Mouse (Mus musculus): ENCODE results near the gene Pou1f1.

Pou1f1 gene

DNA sequence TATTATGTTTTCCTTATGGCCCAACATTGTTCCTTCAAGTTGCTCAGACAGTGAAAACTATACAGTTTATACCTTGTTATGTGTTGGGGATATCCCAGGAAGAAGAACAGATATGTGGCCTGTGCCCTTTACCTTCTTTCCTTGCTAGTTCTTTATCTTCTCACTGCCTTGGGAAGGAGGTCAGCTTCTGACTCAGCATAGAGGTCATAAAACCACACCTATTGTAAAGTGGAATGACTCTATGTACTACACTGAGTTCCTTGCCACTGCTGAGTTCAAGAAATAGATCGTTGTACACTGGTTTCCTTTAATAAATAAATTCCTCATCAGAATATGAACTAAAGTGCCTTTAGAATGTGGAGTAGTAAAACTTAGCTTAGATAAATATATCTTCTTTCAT lies 44.6 kb downstream of the Pou1f1 start:
- DNase-seq (ENCODE audit: low spot score): no peak

DNA sequence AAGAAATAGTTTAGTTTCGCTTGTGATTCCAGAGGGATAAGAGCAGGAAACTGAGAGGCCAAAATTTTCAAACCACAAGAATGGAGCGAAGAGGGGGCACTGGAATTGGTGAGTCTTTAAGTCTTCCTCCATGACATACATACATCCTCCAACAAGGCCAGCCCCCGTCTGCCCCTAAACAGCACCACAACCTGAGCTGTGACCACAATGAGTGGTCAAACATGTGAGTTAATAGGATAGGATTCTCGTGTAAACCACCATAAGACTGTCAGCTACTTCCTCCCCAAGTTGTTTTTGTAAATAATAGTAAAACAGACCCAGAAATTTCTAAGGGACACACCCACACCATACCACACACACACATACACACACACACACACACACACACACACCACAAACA lies 48.5 kb downstream of the Pou1f1 start:
- DNase-seq (ENCODE audit: low spot score): no peak

DNA sequence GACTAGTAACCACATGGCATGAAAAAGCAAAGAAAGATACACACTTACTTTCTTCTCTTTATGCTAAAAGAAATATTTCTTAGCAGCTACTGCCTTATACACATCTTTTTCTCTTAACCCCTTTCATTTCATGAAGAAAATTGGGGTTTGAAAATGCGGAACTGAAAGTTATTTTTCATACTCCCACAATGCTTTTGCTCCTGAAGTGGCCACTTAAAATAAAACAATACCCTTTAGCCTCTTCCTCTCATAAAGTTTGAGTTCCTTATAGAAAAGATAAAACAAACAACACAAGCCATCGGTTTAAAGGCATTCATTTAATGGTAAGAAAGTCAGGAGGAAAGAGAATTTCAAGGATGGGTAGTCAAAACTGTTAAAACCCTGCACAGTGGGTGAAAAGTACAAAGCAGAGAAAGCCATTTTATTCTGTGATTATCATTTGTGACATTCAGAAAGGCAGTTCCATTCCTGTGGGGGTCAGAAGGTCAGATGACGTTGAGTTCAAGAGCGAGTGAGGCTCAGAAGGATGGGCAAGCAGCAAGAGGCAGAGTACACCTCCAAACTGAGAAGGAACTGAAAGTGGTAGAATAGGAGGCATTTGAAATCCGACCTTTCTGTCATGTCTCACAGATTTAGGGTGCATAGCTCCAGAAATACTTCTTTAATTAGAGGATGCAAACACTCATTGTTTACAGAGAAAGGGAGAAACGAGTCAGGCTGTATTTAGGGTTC lies 57.2 kb downstream of the Pou1f1 start:
- no peak for DNase-seq (ENCODE audit: low spot score)

Data from urinary bladder, postnatal 14 days (tissue).